Mouse (Mus musculus): Measurements from ENCODE around the gene Esrrg. TPM values are rescaled to one million over a fixed set of nuclear protein-coding genes. Genes with fewer than 3 reads are reported as not detected.

The Esrrg gene
- total RNA-seq, 2 experiments from 2014 or later, result 9.1 to 9.3 TPM

DNA sequence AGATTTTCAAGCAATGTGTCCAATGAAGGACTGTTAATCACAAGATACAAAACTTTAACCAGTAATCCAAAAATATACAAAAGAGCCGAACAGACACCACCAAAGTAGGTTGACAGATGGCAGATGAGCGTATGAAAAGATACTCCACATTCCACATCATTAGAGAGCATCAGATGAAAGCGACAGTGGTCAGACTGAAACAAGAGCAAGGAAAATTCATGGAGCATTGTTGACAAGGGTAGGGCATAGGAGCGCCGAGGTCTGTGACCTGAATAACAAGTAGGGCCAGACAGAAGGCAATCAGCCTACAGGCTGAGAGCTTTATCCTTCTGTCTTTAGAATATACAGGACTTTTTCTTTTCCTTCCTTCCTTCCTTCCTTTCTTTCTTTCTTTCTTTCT lies 157.0 kb downstream of the Esrrg start:
- no peak for DNase-seq (ENCODE audit: low spot score in 2 of 2)

DNA sequence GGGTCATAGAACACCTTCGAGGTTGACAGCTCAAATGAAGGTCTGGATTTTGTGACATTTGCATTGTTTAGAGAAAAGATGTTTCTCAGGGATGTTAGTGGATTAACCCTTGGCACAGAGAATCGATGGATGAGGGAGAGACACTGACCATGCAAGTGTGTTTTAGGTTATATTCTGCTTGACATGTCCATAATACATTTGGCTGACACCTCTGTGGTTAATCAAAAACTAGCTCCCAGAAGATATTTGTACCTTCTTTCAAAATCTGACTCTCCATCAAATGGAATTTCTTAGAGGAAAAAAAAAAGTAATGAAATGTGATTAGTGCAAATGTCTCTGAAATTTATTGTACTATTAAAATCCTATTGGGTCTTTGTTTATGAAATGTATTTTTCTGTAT lies 158.8 kb downstream of the Esrrg start:
- no peak for DNase-seq (ENCODE audit: low spot score in 2 of 2)

DNA sequence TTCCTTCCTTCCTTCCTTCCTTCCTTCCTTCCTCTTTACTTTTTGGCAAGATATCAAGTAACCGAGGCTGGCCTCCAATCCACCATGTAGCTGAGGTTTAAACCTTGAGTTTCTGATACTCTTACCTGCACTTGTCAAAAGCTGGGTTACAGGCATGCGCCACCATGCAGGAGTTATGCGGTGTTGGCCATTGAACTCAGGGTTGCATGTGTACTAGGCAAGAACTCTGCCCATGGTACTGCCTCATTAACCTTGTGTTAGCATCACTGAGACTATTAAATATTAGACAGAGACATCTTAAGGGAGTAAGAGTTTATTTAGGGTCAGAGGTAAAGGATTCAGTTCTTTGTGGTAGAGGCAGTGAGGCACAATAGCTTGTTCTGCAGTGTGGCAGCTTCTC lies 161.6 kb downstream of the Esrrg start:
- DNase-seq (ENCODE audit: low spot score in 2 of 2), result no peak

DNA sequence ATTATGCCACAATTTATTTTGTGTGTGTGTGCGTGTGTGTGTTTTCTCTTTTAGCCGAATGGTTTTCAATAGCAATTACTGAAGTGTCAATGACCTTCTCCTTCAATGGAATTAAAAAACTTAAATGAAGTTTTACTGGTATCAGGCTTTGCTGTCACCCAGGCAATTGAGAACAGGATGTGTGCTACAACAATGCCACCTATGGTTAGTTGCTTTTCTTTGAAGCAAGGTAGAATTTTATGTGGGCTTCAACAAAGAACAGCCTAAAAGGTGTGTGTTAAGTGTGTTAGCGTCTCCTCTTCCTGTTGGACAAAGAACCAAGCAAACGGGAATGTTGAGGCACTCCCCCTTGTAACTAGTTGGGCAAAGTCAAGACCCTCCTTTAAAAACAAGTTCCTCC lies 162.5 kb downstream of the Esrrg start:
- DNase-seq (ENCODE audit: low spot score in 2 of 2), result no peak

DNA sequence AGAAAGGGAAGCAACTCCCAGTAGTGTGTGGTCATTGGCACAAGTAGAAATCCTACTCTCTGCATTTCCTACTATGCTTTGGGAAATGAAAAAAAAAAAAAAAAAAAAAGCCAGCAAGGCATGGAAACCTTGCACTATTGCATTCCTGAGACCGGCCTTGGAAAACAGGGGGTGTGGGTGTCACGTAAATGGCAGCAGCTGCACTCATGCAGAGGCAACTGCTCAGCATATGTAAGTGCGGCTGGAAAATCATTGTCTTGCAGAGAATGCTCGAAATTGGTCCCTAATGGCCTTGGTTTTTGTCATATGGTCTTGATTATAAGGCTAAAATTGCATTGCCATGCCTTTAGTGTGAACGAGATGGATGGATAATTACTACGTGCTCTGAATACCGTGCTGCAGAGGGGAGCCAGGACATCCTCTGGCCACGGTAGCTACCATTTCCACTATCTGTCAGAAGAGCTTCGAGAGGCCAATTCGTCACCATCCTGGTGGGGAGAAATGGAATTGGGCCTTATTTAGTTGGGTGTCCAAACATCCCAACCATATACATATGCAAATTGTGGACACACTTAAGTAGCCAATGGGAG lies 171.1 kb downstream of the Esrrg start:
- no peak for DNase-seq (ENCODE audit: low spot score in 2 of 2)

DNA sequence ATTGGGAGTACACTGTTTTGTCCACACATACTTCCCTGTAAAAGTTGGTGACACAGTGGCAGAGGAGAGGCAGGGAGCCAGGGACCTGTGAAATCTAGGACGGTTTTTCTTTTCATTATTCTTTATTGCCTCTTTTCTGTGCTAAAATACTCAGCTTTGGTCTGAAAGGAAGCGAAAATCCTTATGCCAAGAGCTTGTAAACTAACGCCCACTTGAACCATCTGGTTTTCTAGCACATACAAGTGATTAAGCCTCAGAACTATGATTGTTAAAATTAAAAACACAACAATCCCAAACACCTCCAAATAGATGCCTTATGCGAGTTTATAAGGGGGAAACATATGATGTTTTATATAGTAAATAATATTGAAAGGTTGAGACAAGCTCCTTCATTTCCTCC lies 176.6 kb downstream of the Esrrg start:
- no peak for DNase-seq (ENCODE audit: low spot score in 2 of 2)

DNA sequence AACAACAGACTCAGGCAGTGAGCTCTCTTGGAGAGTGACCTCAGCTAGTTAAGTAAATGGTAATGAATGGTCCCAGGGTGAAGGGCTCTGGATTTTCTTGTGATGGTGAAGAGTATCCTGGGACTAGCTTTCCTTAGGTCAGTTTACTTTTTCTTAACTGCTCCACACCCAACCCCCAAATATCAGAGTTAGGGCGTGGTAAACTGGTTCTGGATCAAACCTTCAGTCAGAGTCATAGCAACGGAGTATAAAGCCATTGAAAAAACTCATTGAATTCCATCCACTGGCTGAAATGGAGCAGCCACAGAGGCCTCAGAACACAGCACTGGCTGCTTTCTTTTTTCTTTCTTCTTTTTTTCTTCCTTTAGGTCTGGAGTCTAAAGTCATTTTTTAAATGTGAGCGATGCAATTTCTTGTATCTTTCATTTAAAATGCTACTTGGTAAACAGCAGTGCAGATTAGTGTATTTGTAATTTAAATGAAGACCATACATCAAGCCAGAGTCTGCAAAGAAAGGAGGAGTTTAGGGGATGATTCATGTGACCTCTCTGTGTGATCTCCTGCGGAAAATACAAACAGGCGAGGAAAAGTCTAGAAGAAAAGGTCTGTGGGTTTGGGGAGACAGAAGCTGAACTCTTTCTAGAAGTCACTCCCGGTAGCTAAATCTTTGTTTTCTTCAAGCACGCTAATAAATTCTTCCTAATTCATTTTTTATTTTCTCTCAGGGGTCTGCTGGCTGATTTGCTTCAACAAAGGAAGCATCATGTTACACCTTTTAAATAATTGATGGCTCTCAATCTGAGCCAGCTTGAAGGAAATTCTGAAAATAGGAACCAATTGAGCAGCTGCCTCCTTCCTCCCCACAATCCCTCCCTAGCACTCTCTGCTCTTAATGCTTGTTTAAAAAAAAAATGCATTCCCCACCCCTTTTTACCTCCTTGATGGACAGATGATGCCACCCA lies 178.7 kb downstream of the Esrrg start:
- no peak for DNase-seq (ENCODE audit: low spot score in 2 of 2)

DNA sequence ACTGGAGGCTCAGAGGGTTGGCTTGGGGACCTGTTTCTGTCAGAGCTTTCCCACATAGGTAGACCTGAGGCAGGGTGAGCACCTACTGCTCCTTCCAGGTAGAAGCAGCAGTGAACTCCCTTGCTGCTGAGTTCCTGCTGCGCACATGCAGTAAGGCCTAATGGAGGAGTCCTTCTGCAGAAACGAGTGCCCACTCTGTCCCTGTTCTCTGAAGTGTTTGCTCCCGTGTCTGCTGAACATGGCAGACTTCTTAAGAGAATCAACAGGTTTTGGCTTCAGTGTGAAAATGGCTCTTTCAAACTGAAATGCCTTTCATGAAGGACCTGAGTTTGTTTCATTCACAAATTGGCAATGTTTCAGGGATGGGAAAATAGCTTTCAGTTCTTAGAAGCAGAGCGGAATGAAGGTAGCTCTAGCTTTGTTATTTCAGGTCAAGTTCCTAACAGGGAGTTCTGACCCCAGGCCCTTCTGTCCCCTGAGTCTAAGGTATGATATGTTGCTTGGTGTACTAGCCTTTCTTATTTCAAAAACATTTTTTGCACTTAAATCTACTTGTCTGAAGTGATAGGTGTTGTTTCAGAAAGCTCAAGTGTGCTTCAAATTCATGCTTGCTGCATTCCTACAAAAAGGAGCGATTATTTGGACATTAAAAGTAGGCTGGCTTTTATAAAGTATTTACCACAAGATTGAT lies 185.8 kb downstream of the Esrrg start:
- DNase-seq (ENCODE audit: low spot score in 2 of 2), result no peak

DNA sequence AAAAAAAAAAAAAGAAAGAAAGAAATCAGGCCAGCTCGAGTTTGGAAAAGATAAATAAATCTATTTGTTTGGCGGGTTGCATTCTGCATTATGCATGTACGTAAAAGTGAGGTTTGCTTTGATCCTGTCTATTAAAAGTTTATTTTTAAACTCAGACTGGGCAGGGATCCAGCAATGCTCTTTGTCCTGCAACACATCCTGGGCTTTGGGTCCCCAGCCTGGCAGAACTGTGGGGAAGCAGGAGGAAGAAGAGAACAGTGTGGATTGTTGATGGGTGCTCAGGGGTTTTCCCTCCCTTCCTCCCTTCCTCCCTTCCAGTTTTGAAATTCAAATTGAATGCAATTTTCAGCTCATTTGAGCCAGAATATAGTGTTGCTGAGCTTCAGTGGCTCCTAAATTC lies 187.0 kb downstream of the Esrrg start:
- no peak for DNase-seq (ENCODE audit: low spot score in 2 of 2)

DNA sequence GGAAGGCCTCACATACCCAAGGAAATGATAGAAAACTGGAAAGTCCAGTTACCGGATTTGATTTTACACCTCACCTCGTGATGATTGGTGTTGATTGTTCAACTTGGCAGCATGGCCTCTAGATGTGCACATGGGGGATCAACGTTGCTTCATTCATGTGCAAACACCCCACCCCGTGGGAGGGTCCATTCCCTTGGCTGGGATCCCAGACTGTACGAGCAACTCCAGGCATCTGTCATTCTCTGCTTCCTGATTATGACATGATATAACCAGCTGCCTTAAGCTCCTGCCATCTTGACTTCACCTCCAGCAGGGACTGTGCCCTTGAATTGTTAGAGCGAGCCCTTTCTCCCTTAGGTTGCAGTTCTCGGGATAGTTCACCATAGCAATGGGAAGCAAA lies 190.7 kb downstream of the Esrrg start:
- DNase-seq (ENCODE audit: low spot score in 2 of 2), result no peak

DNA sequence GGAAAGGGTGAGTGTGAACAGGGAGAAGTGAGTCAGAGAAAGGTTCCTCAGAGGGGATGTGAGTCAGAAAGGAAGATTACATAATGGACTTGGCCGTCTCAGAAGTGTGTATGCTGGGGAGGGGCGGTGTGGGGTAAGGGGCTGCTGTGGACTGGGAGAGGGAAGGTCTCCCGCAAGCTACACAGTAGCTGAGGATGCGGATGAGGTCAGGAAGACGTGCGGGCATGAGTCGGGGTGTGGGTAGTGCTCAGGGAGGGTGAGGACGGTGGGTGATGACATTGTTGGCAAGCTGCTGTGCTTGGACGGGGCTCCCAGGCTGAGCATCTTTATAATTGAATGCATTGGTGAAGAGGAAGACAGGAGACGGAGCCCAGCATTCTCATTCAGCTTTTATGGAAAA lies 192.2 kb downstream of the Esrrg start:
- no peak for DNase-seq (ENCODE audit: low spot score in 2 of 2)

DNA sequence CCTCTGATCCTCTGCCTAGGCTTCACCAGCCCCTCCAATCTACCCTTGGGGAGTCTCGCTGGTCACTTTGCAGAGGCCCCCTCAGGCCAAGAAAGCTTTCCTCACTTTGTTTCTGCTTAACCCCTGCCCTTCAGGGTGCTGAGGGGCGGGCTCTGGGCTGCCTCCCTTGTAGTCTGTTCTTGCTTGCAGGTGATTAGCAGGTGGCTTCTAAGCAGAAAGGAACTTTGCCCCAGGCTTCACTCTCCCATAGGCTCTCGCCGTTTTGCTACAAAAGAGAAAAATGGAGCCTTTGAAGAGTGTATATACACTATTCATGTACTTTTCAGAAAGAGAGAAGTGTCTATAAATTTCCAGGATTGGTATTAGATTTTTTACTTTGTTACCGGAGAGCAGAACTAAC lies 195.0 kb downstream of the Esrrg start:
- no peak for DNase-seq (ENCODE audit: low spot score in 2 of 2)

DNA sequence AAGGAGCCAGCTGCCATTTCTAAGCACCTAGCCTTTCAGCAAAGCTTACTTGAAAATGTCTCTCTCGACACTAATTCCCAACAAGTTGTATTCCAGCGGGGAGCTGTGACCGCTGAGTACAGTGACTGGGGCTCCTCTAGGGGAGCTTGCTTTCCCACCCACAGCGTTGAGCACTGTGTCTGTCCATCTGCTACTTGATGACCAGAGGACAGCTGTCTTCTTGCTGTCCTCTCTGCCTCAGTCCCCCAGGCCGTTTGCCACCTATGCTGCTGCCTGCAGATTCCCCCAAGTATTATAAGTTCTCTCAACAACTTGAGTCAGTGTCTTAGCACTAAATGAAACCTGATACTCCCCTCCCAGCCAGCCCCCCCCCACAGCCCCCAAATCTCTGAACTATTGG lies 195.4 kb downstream of the Esrrg start:
- no peak for DNase-seq (ENCODE audit: low spot score in 2 of 2)

DNA sequence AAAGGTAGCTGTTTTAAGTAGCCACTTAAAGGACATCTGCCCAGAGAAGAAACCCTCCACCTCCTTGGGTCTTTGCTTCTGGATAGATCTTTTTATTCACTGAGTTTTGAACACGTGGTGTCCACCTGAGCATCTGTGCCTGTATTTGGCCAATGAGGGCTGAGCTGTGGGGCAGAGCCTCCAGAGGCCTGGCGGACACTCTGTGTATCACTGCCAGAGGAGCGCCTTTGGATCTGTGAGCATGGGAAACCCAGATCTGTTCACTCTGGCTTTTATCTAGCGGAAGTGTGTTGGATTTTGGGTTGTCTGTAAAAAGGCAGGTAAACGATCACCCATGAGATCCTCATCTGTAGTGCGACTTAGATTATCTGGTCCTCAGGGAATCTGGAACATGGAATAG lies 196.4 kb downstream of the Esrrg start:
- DNase-seq (ENCODE audit: low spot score in 2 of 2), result no peak

DNA sequence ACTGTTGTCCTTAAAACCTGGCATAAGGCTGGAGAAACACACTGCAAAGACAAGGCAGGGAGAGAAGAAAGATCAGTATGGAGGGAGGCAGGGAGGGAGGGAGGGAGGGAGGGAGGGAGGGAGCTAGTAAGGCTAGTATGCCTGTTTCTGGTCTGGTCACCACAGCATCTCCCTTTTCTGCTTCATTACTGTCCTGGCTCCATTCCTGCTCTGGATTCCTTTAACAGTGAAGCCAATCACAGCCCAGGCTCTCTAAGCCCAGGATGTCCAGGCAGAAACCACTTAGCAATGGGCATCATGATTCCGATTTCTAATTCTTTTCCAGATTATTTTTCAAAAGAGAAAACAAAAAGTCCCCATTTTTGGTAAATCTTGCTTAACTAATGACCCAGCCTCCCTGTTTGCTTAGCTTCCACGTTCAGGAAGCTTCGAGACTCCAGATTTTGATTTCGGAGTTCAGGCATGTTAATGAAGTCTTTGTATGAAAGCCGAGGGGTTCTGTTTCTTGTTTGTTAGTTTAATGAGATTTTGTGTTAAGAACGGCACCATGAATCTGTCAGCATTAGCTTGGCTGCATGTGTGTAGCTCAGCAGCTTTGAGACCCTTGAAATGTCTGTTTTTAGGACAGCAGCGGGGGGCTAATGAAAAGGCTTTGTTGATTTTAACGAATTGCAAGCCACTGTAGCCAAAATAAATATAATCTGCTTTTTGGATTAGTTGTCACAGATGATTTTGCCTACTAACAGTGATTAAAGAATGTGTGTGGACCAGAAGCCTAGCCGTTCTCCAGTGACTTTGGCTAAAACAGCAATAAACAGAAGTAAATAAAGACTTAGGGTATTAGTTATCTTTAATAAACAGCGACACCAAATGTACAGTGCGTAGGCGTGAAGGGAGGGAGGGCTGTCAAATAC lies 199.1 kb downstream of the Esrrg start:
- no peak for DNase-seq (ENCODE audit: low spot score in 2 of 2)

DNA sequence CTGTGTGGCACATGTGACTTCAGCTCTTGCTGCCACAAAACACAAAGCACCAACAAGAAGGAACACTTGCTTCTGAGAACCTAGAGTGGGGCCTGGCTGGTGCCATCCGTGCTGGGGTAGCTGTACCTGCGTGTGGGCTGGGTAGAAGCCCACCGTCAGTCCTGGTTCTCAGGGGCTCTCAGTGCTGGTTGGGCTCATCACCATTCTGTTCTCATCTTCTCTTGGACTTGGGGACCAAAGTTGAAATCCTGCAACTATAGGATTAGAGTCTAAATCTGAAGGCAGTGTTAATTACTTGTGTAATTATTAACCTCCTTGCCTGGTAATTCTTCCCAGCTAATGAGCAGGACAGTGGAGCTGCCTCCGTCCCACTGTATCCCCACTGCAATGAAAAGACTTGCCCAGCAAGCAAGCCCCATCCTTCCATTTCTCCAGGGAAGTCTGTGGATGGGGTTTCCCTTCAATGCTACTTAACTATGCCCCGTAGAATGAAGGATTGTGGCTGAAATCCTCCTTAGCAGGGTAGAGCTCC lies 199.9 kb downstream of the Esrrg start:
- DNase-seq (ENCODE audit: low spot score in 2 of 2), result no peak

DNA sequence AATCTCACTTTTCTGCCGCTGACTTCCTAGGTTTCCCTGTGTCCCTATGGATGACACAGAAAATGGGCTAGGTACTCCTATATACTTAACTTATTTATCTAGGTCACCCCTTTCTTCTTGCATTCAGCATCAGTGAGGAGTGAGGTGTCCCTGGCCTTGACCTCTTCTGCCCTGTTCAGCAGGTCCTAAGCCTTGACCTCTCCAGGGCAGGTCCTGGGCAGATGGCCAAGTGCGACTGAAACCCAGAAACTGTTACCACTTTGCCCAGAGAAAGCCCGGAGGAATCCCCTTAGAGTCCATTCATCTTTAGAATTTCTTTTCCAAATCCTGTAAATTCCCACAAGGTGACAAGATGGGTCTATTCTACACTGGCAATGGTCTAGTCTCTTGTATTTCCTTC lies 201.0 kb downstream of the Esrrg start:
- no peak for DNase-seq (ENCODE audit: low spot score in 2 of 2)

DNA sequence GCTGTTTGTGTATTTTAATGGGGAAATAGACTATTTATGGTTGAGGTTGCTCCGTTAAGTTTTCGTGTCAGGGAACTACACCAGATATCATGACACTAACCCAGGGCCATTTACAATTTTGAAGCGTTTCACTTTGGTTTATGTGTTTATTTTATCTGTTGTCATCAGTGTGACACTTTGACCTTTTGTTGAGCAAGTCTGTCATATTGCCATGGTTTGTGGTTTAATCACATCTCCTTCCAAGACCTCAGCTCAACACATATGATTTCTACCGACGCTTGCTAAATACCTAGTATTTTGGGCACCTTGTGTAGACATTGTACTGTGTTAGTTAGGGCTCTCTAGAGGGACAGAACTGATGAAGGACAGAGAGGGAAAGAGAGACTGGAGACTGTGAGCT lies 210.8 kb downstream of the Esrrg start:
- DNase-seq (ENCODE audit: low spot score in 2 of 2), result no peak

DNA sequence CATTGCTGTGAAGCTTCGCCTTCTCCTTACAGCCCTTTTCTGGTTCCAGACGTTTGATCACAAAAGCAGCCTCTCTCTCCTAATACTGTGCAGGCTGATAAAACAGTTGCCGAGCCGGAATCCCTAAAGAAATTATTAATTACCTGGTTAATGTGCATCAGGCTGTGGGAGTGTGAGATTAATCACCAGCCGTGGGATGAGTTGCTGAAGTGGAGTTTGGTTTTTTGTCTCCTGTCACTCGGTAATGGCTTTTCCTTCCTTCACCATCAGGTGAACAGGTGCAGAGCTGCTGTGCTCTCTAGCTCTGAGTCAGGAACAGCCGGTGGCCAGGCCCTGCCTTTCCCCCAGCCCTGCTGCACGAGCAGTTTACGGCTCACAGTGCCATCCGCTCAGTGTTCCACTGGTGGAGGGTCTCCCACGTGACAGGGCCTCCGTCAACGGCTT lies 212.8 kb downstream of the Esrrg start:
- no peak for DNase-seq (ENCODE audit: low spot score in 2 of 2)

DNA sequence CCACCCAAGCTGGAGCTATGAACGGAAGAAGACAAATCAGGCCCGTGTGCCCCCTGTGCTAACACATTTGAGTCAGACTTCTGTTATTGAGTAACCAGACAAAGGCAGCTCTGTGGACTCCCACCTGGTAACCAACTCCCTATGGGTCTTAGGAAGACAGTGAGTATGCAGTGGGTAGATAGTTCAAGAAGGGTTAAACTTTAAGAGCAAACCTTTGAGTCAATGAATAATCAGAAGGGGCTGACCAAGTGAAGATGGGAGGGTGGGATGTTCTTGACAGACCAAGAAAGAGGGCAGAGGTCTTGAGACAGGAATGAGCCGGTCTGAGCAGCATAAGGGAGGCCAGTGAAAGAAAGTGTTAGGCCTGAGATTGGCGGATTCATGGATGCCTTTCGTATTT lies 214.8 kb downstream of the Esrrg start:
- DNase-seq (ENCODE audit: low spot score in 2 of 2), result no peak

Data from gastrocnemius, postnatal 4 days (tissue).